ENCODE assay signal across 8 mouse cellular contexts in genomic region chr2:78869721-78870442, GRCm38 (mm10). TPM values are rescaled to one million over a fixed set of nuclear protein-coding genes. Genes with fewer than 3 reads are reported as not detected.
DNase-seq lines count a peak whose midpoint lies in the region; ATAC-seq and TF ChIP-seq lines count a peak whose summit lies in the region.

No protein-coding gene starts in this region.

- H3K4me1 ChIP-seq in G1E (ENCODE audit: insufficient read depth, low read depth, low read length): peaks cover 59% of the 10 kb centered on the region
- H3K4me1 ChIP-seq in kidney, embryonic 15.5 days: peaks cover 43% of the 10 kb centered on the region
- H3K4me1 ChIP-seq in lung, embryonic 16.5 days (replicated peaks; ENCODE audit: control insufficient read depth, insufficient read depth, low read length): peaks cover 28% of the 10 kb centered on the region

- TF ChIP-seq CTCF in G1E (IDR thresholded peaks at IDR 0.05; ENCODE audit: low read depth, low read length): no peak

- under 1% methylated on average over 35 of the region's 35 CpGs for WGBS in kidney, embryonic 15.5 days
- WGBS in lung, embryonic 16.5 days: under 1% methylated on average over 34 of the region's 35 CpGs

- H3K27me3 ChIP-seq in G1E (ENCODE audit: insufficient read depth, low read length): no peaks in the 10 kb centered on the region
- no peaks in the 10 kb centered on the region for H3K27me3 ChIP-seq in kidney, embryonic 15.5 days
- no peaks in the 10 kb centered on the region for H3K27me3 ChIP-seq in lung, embryonic 16.5 days (ENCODE audit: control insufficient read depth, insufficient read depth, low read depth, low read length)

- peak overlapping the region; percentile 74 for H3K4me2 ChIP-seq in kidney, embryonic 15.5 days
- H3K4me2 ChIP-seq in lung, embryonic 16.5 days (ENCODE audit: low read depth, low read length): peak overlapping the region; percentile 66

- peak overlapping the region; percentile 98 for H3K27ac ChIP-seq in kidney, embryonic 15.5 days
- peak overlapping the region; percentile 98 for H3K27ac ChIP-seq in lung, embryonic 16.5 days (ENCODE audit: low read length)

- peaks cover 25% of the 10 kb centered on the region for H3K36me3 ChIP-seq in G1E (replicated peaks)
- H3K36me3 ChIP-seq in kidney, embryonic 15.5 days: peaks cover 7% of the 10 kb centered on the region; the same call in 1 of the 2 replicates
- H3K36me3 ChIP-seq in lung, embryonic 16.5 days (ENCODE audit: control insufficient read depth, insufficient read depth, low read length): peaks cover 5% of the 10 kb centered on the region; the same call in 1 of the 2 replicates

- H3K9ac ChIP-seq in kidney, embryonic 15.5 days: peak overlapping the region; percentile 90
- peak overlapping the region; percentile 98 for H3K9ac ChIP-seq in lung, embryonic 16.5 days (ENCODE audit: low read length)

- H3K9me3 ChIP-seq in G1E (replicated peaks): no peaks in the 10 kb centered on the region
- no peaks in the 10 kb centered on the region for H3K9me3 ChIP-seq in kidney, embryonic 15.5 days (replicated peaks)
- H3K9me3 ChIP-seq in lung, embryonic 16.5 days (ENCODE audit: control insufficient read depth, low read length): no peaks in the 10 kb centered on the region

- DNase-seq in A20 (ENCODE audit: low read depth, low spot score) (peak; percentile 62), G1E (ENCODE audit: low spot score) (peak; percentile 21)
- DNase-seq in cerebellum, adult 9-11 months: peak; percentile 65
- DNase-seq in gastrocnemius, postnatal 25 days: peak; percentile 12
- peak; percentile 30 for DNase-seq in right cerebral cortex, postnatal 4 days
- no peak for DNase-seq in ovary, adult 18-20 months (ENCODE audit: low spot score)

- no peak for ATAC-seq in G1E (ENCODE audit: extremely low read depth, insufficient number of reproducible peaks, low FRiP score, poor library complexity, severe bottlenecking)
- no peak for ATAC-seq in kidney, embryonic 15.5 days (replicated peaks; ENCODE audit: low FRiP score)
- no peak for ATAC-seq in lung, embryonic 16.5 days (ENCODE audit: low read depth)

- H3K4me3 ChIP-seq in G1E (ENCODE audit: low read depth, low read length): peak overlapping the region; percentile 77
- H3K4me3 ChIP-seq in kidney, embryonic 15.5 days (replicated peaks): peak overlapping the region; percentile 74
- peak overlapping the region; percentile 80 for H3K4me3 ChIP-seq in lung, embryonic 16.5 days (ENCODE audit: low read length)

RNA-seq across cellular contexts. Expression of gene Ube2e3, which starts 2.0 kb away (rescaled TPM):
- 87.9 and 95.4 TPM in 2 replicates for total RNA-seq in G1E (2014; fragmentation: Nextera tagmentation)
- 95.7 and 95.9 TPM in 2 replicates for total RNA-seq in G1E (2017)
- 99.6 and 129 TPM in 2 replicates for polyA plus RNA-seq in G1E (2012)
- 10 to 100 TPM; 19.8 to 21.5 TPM for total RNA-seq in gastrocnemius, postnatal 25 days (2021)
- 157 and 158 TPM in 2 replicates for polyA plus RNA-seq in kidney, embryonic 15.5 days (2015; fragmentation: Nextera tagmentation; extraction: Ambion mirVana)
- 144 and 157 TPM in 2 replicates for polyA plus RNA-seq in lung, embryonic 16.5 days (2015; fragmentation: Nextera tagmentation; extraction: Ambion mirVana)
